Mouse (Mus musculus) stomach, adult 2 months (tissue): ENCODE results near the gene Glo1. TPM values are rescaled to one million over a fixed set of nuclear protein-coding genes. Genes with fewer than 3 reads are reported as not detected.

Experiments used
- polyA plus RNA-seq: library from polyadenylated mRNA; depleted of rRNA; stranded (reverse); fragments of >200 nt; gene quantifications from 2 replicates; pipeline ENCODE4 v1.2.3, GENCODE M21; 2012; rRNA removed

The Glo1 gene
- 12.7 and 32.7 TPM in 2 replicates for polyA plus RNA-seq

DNA sequence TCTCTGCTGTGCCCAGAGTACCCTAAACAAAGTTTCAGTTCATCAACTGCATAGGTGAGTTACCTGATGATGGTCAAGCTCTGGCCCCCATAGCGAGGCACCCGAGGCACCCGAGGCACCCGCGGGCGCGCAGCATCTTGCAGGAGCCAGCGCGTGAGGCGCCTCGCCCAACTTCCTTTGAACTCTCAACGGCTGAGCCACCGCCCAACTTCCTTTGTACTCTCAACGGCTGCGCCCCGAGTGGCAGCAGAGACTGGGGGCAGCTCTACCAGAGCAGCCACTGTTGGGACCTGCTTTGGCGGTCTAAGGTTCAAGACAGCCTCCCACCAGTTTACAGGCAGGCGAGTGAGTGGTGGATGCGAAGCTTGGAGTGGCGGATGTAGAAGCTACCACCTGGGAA lies at the start of gene Glo1:
Gene Glo1 (minus strand): TSS at position 153 of the 400 bp plus-strand sequence.

DNA sequence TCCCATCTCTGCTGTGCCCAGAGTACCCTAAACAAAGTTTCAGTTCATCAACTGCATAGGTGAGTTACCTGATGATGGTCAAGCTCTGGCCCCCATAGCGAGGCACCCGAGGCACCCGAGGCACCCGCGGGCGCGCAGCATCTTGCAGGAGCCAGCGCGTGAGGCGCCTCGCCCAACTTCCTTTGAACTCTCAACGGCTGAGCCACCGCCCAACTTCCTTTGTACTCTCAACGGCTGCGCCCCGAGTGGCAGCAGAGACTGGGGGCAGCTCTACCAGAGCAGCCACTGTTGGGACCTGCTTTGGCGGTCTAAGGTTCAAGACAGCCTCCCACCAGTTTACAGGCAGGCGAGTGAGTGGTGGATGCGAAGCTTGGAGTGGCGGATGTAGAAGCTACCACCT lies 2.5 kb downstream of the Glo1 start, which contains the start of gene Dnah8:
Gene Dnah8 (plus strand): TSS at position 223 of the 400 bp plus-strand sequence.

DNA sequence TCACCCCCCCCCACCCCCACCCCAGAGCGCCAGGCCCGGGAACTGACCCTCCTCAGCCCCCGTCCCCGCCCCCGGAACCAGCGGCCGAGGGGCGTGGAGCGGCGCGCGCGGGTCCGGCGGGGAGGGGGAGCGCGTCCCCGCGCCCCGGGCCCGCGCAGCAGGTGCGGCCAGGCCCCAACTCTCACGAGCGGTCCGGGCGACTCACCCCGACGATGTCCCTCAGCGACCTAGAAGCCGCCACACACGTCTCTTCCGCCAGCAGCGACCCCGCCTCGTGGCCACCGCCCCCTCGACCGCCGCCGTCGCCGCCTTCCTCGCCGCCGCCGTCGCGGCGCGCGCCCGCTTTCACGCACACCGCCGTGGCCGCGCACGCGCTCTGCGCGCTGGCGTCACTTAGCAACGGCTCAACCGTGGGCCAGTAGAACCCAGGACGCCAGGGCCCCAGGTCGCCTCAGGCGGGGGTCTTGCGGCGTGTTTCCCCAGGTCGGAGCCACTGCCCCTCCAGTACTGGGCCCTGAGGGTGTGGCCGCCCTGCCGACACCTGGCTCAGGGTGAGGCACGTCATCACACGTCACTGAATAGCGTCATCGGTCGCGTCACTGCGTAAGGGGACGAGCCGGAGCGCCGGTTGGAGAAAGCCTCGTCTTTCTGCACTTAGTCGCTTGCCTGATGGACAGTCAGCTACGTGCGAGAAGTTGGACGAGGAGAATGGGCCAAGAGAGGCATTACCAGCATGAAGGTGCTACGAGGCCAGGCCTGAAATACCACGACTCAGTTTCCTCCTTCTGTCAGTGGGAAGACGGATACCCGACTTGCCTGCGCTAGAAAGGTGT lies 50.5 kb downstream of the Glo1 start, which contains the start of gene Btbd9:
Gene Btbd9 (minus strand): TSS at position 548 of the 833 bp plus-strand sequence.

Other genes starting within 250 kb of the Glo1 start
- 7.7 and 7.9 TPM in 2 replicates for gene Btbd9, start 50.4 kb downstream of the Glo1 start, polyA plus RNA-seq
- gene Dnah8, start 2.5 kb downstream of the Glo1 start, polyA plus RNA-seq, result 0.42 and 1.9 TPM in 2 replicates